12 mouse cellular contexts compared by ENCODE assay signal in genomic region chr12:70232020-70232544, GRCm38 (mm10). TPM values are rescaled to one million over a fixed set of nuclear protein-coding genes. Genes with fewer than 3 reads are reported as not detected.
DNase-seq lines count a peak whose midpoint lies in the region; ATAC-seq and TF ChIP-seq lines count a peak whose summit lies in the region.
"Had no signal": no experiment of that assay in that cellular context is flagged by ENCODE, and none has a peak within 500 bp of the region (broad histone marks: within the 10 kb centered on the region; RNA-seq: fewer than 3 reads in every experiment).

No protein-coding gene starts in this region.

- WGBS in lung, embryonic 14.5 days, result 36% methylated on average over 5 of the region's 5 CpGs
- WGBS in liver, postnatal 0 days (ENCODE audit: insufficient replicate concordance), result 24% methylated on average over 5 of the region's 5 CpGs
- WGBS in intestine, embryonic 16.5 days, result 49% methylated on average over 5 of the region's 5 CpGs

- no peak overlapping the region for H3K4me2 ChIP-seq in lung, embryonic 14.5 days
- H3K4me2 ChIP-seq in liver, postnatal 0 days (ENCODE audit: low read depth, low read length), result peak overlapping the region; percentile 38; the same call in 1 of the 2 replicates
- no peak overlapping the region for H3K4me2 ChIP-seq in intestine, embryonic 16.5 days (ENCODE audit: low read depth, low read length)
- H3K4me2 ChIP-seq: hindbrain, embryonic 13.5 days; limb, embryonic 12.5 days had no signal

- no peak overlapping the region for H3K9ac ChIP-seq in lung, embryonic 14.5 days
- H3K9ac ChIP-seq in liver, postnatal 0 days (replicated peaks), result no peak overlapping the region
- H3K9ac ChIP-seq in intestine, embryonic 16.5 days (ENCODE audit: low read depth, low read length), result no peak overlapping the region
- H3K9ac ChIP-seq: hindbrain, embryonic 13.5 days; limb, embryonic 12.5 days had no signal

- no peaks in the 10 kb centered on the region for H3K9me3 ChIP-seq in lung, embryonic 14.5 days (ENCODE audit: low read depth, low read length)
- H3K9me3 ChIP-seq in liver, postnatal 0 days (ENCODE audit: low read length), result no peaks in the 10 kb centered on the region
- H3K9me3 ChIP-seq in intestine, embryonic 16.5 days (ENCODE audit: control insufficient read depth, low read length), result no peaks in the 10 kb centered on the region
- H3K9me3 ChIP-seq: hindbrain, embryonic 13.5 days; limb, embryonic 12.5 days had no signal

- TF ChIP-seq CTCF in lung, embryonic 14.5 days (IDR thresholded peaks at IDR 0.05; ENCODE audit: low read depth), result no peak
- TF ChIP-seq CTCF in liver, postnatal 0 days (IDR thresholded peaks at IDR 0.05; ENCODE audit: low read depth), result no peak

- TF ChIP-seq EP300 in liver, postnatal 0 days (IDR thresholded peaks at IDR 0.05; ENCODE audit: low read depth), result no peak

- H3K4me1 ChIP-seq in lung, embryonic 14.5 days (ENCODE audit: insufficient read depth), result no peaks in the 10 kb centered on the region
- peaks cover 60% of the 10 kb centered on the region for H3K4me1 ChIP-seq in liver, postnatal 0 days (ENCODE audit: insufficient read depth)
- H3K4me1 ChIP-seq in intestine, embryonic 16.5 days (ENCODE audit: control insufficient read depth, insufficient read depth, low read length), result peaks cover 11% of the 10 kb centered on the region

- no peaks in the 10 kb centered on the region for H3K36me3 ChIP-seq in lung, embryonic 14.5 days (ENCODE audit: insufficient read depth)
- H3K36me3 ChIP-seq in liver, postnatal 0 days (replicated peaks; ENCODE audit: insufficient read depth, low read length), result no peaks in the 10 kb centered on the region
- H3K36me3 ChIP-seq in intestine, embryonic 16.5 days (ENCODE audit: control insufficient read depth, insufficient read depth, low read length), result no peaks in the 10 kb centered on the region
- H3K36me3 ChIP-seq: hindbrain, embryonic 13.5 days; limb, embryonic 12.5 days had no signal

- DNase-seq in lung, embryonic 14.5 days, result no peak
- DNase-seq in lung, postnatal 10 days, result no peak
- no peak for DNase-seq in liver, postnatal 0 days
- no peak for DNase-seq in adrenal gland, adult 18-20 months (ENCODE audit: low spot score in 2 of 2)
- DNase-seq: right cerebral cortex, postnatal 25 days had no signal

- no peak overlapping the region for H3K4me3 ChIP-seq in lung, embryonic 14.5 days (ENCODE audit: low read depth, low read length)
- H3K4me3 ChIP-seq in liver, postnatal 0 days (ENCODE audit: low read depth, low read length), result no peak overlapping the region
- no peak overlapping the region for H3K4me3 ChIP-seq in intestine, embryonic 16.5 days (ENCODE audit: low read length)
- H3K4me3 ChIP-seq: hindbrain, embryonic 13.5 days; limb, embryonic 12.5 days had no signal

- no peak for ATAC-seq in lung, embryonic 14.5 days (ENCODE audit: insufficient read depth)
- ATAC-seq in CD4-positive, CD25-positive, alpha-beta regulatory T cell, adult 4 months, result peak; percentile 92
- ATAC-seq in activated CD4-positive, CD25-positive, alpha-beta regulatory T cell, adult 4 months, result peak; percentile 90
- ATAC-seq in liver, postnatal 0 days, result no peak
- no peak for ATAC-seq in intestine, embryonic 16.5 days
- ATAC-seq: forebrain, embryonic 14.5 days had no signal

- H3K27me3 ChIP-seq in lung, embryonic 14.5 days (ENCODE audit: insufficient read depth, low read length), result no peaks in the 10 kb centered on the region
- H3K27me3 ChIP-seq in liver, postnatal 0 days (ENCODE audit: insufficient read depth, low read length), result no peaks in the 10 kb centered on the region
- no peaks in the 10 kb centered on the region for H3K27me3 ChIP-seq in intestine, embryonic 16.5 days (replicated peaks; ENCODE audit: control insufficient read depth, insufficient read depth, low read length)
- H3K27me3 ChIP-seq: limb, embryonic 12.5 days had no signal

- peak overlapping the region; percentile 72 for H3K27ac ChIP-seq in lung, embryonic 14.5 days (ENCODE audit: low read depth)
- peak overlapping the region; percentile 49; the same call in 1 of the 2 replicates for H3K27ac ChIP-seq in liver, postnatal 0 days (ENCODE audit: low read depth)
- no peak overlapping the region for H3K27ac ChIP-seq in intestine, embryonic 16.5 days (ENCODE audit: low read length)
- H3K27ac ChIP-seq: hindbrain, embryonic 13.5 days; limb, embryonic 12.5 days; stomach, postnatal 0 days had no signal

RNA-seq across cellular contexts. Expression of gene Pygl, which starts 0.8 kb away (rescaled TPM):
- polyA plus RNA-seq in lung, embryonic 14.5 days (2014; fragmentation: Nextera tagmentation; extraction: Ambion mirVana), result 39.0 and 39.8 TPM in 2 replicates
- polyA plus RNA-seq in CD4-positive, CD25-positive, alpha-beta regulatory T cell, adult 4 months (2017; shearing (Covaris generic)), result 1 to 10 TPM; 1.1 to 1.2 TPM
- polyA plus RNA-seq in activated CD4-positive, CD25-positive, alpha-beta regulatory T cell, adult 4 months (2017; shearing (Covaris generic)), result under 1 TPM; 0.17 to 0.42 TPM
- polyA plus RNA-seq in liver, postnatal 0 days (2015; fragmentation: Nextera tagmentation; extraction: Ambion mirVana), result 104 and 114 TPM in 2 replicates
- 24.3 and 27.6 TPM in 2 replicates for polyA plus RNA-seq in intestine, embryonic 16.5 days (2015; fragmentation: Nextera tagmentation; extraction: Ambion mirVana)
- 100 to 1,000 TPM; 140 to 317 TPM for total RNA-seq in adrenal gland, adult 18-20 months (2021)

Comparison
In these comparisons a context has a peak if more than half of its experiments do, and no peak if none do; other contexts are left out.
1. ATAC-seq: peak in CD4-positive, CD25-positive, alpha-beta regulatory T cell, adult 4 months (single experiment) and activated CD4-positive, CD25-positive, alpha-beta regulatory T cell, adult 4 months (single experiment); none in lung, embryonic 14.5 days (single experiment), liver, postnatal 0 days (single experiment) and intestine, embryonic 16.5 days (single experiment).
2. RNA of gene Pygl, which starts 0.8 kb away (polyA plus RNA-seq): 104 to 114 TPM in liver, postnatal 0 days, 39.0 to 39.8 TPM in lung, embryonic 14.5 days and 24.3 to 27.6 TPM in intestine, embryonic 16.5 days; 1.1 to 1.2 TPM in CD4-positive, CD25-positive, alpha-beta regulatory T cell, adult 4 months and 0.17 to 0.42 TPM in activated CD4-positive, CD25-positive, alpha-beta regulatory T cell, adult 4 months; every median in the first group is over 10 times any median in the second.